In the genomic region with DNA sequence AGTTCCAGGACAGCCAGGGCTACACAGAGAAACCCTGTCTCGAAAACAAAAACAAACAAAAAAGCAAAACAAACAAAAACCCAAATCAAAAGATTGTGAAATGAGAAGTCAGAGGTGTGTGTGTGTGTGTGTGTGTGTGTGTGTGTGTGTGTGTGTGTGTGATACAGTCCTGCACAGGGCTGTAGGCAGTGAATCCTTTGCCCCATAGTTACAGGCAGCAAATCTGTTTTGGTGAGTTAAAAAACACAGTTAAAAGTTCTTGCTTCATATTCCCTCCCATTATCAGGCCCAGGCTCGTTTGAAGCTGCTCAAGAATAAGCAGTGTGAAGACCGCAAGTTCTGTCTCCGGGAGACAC, we compare ENCODE assay signal across 8 mouse cellular contexts. TPM values are rescaled to one million over a fixed set of nuclear protein-coding genes. Genes with fewer than 3 reads are reported as not detected.
DNase-seq lines count a peak whose midpoint lies in the region; ATAC-seq and TF ChIP-seq lines count a peak whose summit lies in the region.

A gene (plus strand): TSS at position 302 of the 356 bp plus-strand sequence.

- H3K27me3 ChIP-seq in liver, adult 2 months (ENCODE audit: control insufficient read depth, insufficient read depth, low read length) = no peaks in the 10 kb centered on the region; the same call in 1 of the 2 replicates
- no peaks in the 10 kb centered on the region for H3K27me3 ChIP-seq in hindbrain, postnatal 0 days (ENCODE audit: insufficient read depth, low read length)

- no peaks in the 10 kb centered on the region for H3K9me3 ChIP-seq in hindbrain, postnatal 0 days (ENCODE audit: low read length)

- no peaks in the 10 kb centered on the region; the same call in 1 of the 2 replicates for H3K79me2 ChIP-seq in liver, adult 2 months (ENCODE audit: control insufficient read depth, insufficient read depth, low read length)

- H3K4me3 ChIP-seq in liver, adult 2 months (ENCODE audit: insufficient read depth, low read depth, low read length) = peak within 1 kb of the TSS; percentile 77
- H3K4me3 ChIP-seq in brown adipose tissue, adult 24 weeks (ENCODE audit: insufficient read depth, low read depth, low read length) = peak within 1 kb of the TSS; percentile 72
- 0 out of 2 replicates have a peak within 1 kb of the TSS, but pooled peaks have one; percentile 6 for H3K4me3 ChIP-seq in hindbrain, postnatal 0 days (ENCODE audit: low read length)

- no peak for TF ChIP-seq POLR2A in liver, adult 2 months (IDR thresholded peaks at IDR 0.05; ENCODE audit: extremely low read depth, insufficient read depth, low read length)

- H3K27ac ChIP-seq in liver, adult 2 months (replicated peaks; ENCODE audit: insufficient read depth, low read depth, low read length) = peak within 1 kb of the TSS; percentile 94
- H3K27ac ChIP-seq in brown adipose tissue, adult 24 weeks (replicated peaks; ENCODE audit: low read depth, low read length) = peak within 1 kb of the TSS; percentile 93
- peak within 1 kb of the TSS; percentile 49 for H3K27ac ChIP-seq in hindbrain, postnatal 0 days

- peak within 1 kb of the TSS; percentile 81 for H3K9ac ChIP-seq in liver, adult 2 months (ENCODE audit: low read depth, low read length)
- 0 out of 2 replicates have a peak within 1 kb of the TSS, but pooled peaks have one; percentile 28 for H3K9ac ChIP-seq in hindbrain, postnatal 0 days (replicated peaks; ENCODE audit: low read length)

- H3K4me1 ChIP-seq in liver, adult 2 months (ENCODE audit: control insufficient read depth, insufficient read depth, low read length) = peaks cover 21% of the 10 kb centered on the region
- no peaks in the 10 kb centered on the region for H3K4me1 ChIP-seq in brown adipose tissue, adult 24 weeks (ENCODE audit: control insufficient read depth, insufficient read depth, insufficient read length, low read length)
- H3K4me1 ChIP-seq in hindbrain, postnatal 0 days (ENCODE audit: insufficient read depth, low read length) = 0 out of 2 replicates have a peak, but pooled peaks cover 6% of the 10 kb centered on the region

- no peak for TF ChIP-seq CTCF in liver, adult 2 months (IDR thresholded peaks at IDR 0.05; ENCODE audit: low read depth, low read length)
- no peak for TF ChIP-seq CTCF in hindbrain, postnatal 0 days (IDR thresholded peaks at IDR 0.05; ENCODE audit: low read depth)

- DNase-seq in liver, adult 2 months (ENCODE audit: extremely low read depth, low read depth, low spot score) = peak; percentile 67
- no peak for DNase-seq in liver
- no peak for DNase-seq in hindbrain, postnatal 0 days (ENCODE audit: low spot score)
- DNase-seq in left cerebral cortex, adult 11 months (ENCODE audit: low spot score) = no peak
- no peak for DNase-seq in natural killer cell, adult 2 months (ENCODE audit: low spot score in 2 of 2)

- H3K36me3 ChIP-seq in liver, adult 2 months (ENCODE audit: control insufficient read depth, insufficient read depth, low read length) = no peaks in the 10 kb centered on the region
- no peaks in the 10 kb centered on the region for H3K36me3 ChIP-seq in hindbrain, postnatal 0 days (ENCODE audit: insufficient read depth, low read length)

- WGBS in liver, adult 2 months = 10% methylated on average over 4 of the region's 4 CpGs
- 41% methylated on average over 4 of the region's 4 CpGs for WGBS in hindbrain, postnatal 0 days

- no peak for ATAC-seq in hindbrain, postnatal 0 days
- no peak for ATAC-seq in monocyte, adult 5-6 weeks (replicated peaks; ENCODE audit: insufficient number of reproducible peaks, low FRiP score, low TSS enrichment, poor library complexity, severe bottlenecking)
- no peak for ATAC-seq in erythroid progenitor cell, adult 5-6 weeks (replicated peaks; ENCODE audit: low FRiP score, poor library complexity, severe bottlenecking)

- peak within 1 kb of the TSS; percentile 43 for H3K4me2 ChIP-seq in hindbrain, postnatal 0 days (ENCODE audit: low read depth, low read length)

RNA-seq across cellular contexts. Expression of the gene that starts here (rescaled TPM):
- 0.74 and 1.8 TPM in 2 replicates for total RNA-seq in liver, adult 2 months (2014; rRNA removed)
- 3.4 and 4.4 TPM in 2 replicates for polyA plus RNA-seq in liver, adult 2 months (2012; rRNA removed)
- 3.6 and 6.6 TPM in 2 replicates for polyA plus RNA-seq in brown adipose tissue, adult 24 weeks (2012; ENCODE audit: insufficient read depth, insufficient read length, missing spikeins)
- 5.3 and 9.6 TPM in 2 replicates for total RNA-seq in hindbrain, postnatal 0 days (2014; rRNA removed)
- 5.7 and 6.2 TPM in 2 replicates for polyA plus RNA-seq in hindbrain, postnatal 0 days (2015; fragmentation: Nextera tagmentation; extraction: Ambion mirVana)
- total RNA-seq in monocyte, adult 5-6 weeks (2017) = 12.2 to 14.9 TPM (median 13.4 TPM) in 3 replicates
- total RNA-seq in erythroid progenitor cell, adult 5-6 weeks (2015; ENCODE audit: low replicate concordance) = 2.9 and 3.6 TPM in 2 replicates
- 0.77 TPM in 1 of 2 replicates, not detected in the other for total RNA-seq in erythroid progenitor cell, adult 5-6 weeks (2017; ENCODE audit: low replicate concordance)

Comparison
In these comparisons a context has a peak if more than half of its experiments do, and no peak if none do; other contexts are left out.
1. H3K4me3 ChIP-seq: peak in every context shown above with its lines; median percentile 77 in liver, adult 2 months; 72 in brown adipose tissue, adult 24 weeks; 6 in hindbrain, postnatal 0 days.